Mouse (Mus musculus) olfactory bulb, adult 2 months (tissue): ENCODE measurements around the gene St6galnac3. TPM values are rescaled to one million over a fixed set of nuclear protein-coding genes. Genes with fewer than 3 reads are reported as not detected.

Source experiments
- H3K27ac ChIP-seq: fragments of 200-500 bp; 2 replicates; pipeline ENCODE4 v1.5.1; 2012; ENCODE audit warnings: low read depth, low read length; ENCODE audit not compliant: insufficient read depth
- H3K4me1 ChIP-seq: fragments of 200-500 bp; 2 replicates; pipeline ENCODE4 v1.6.1; 2012; ENCODE audit warnings: low read length; ENCODE audit not compliant: control insufficient read depth, insufficient read depth
- H3K4me3 ChIP-seq: fragments of 200-500 bp; 2 replicates; pipeline ENCODE4 v1.5.1; 2012; ENCODE audit warnings: mild to moderate bottlenecking, low read depth, low read length, moderate library complexity; ENCODE audit not compliant: insufficient read depth
- CTCF ChIP-seq: fragments of 200-500 bp; IDR thresholded peaks from 2 replicates; pipeline ENCODE4 v1.5.1; 2012; ENCODE audit warnings: low read depth, mild to moderate bottlenecking, low read length, moderate library complexity; ENCODE audit not compliant: insufficient read depth
- POLR2A ChIP-seq: fragments of 200-500 bp; IDR thresholded peaks from 2 replicates; pipeline ENCODE4 v1.6.1; 2012; ENCODE audit warnings: mild to moderate bottlenecking, low read depth, low read length, moderate library complexity; ENCODE audit not compliant: insufficient read depth
- WGBS: fragments of 180-500 bp; shearing (Covaris S2); methylation state at CpG from one replicate; pipeline ENCODE4 v1.1.7; 2018; 5-methylcytosine and 5-hydroxymethylcytosine counted together
- polyA plus RNA-seq: library from polyadenylated mRNA; stranded (reverse); fragments of >200 nt; gene quantifications from 2 replicates; pipeline ENCODE4 v1.2.4, GENCODE M21; 2012; ENCODE audit warnings: low replicate concordance; ENCODE audit not compliant: missing spikeins, insufficient read depth, insufficient read length

St6galnac3 gene
- polyA plus RNA-seq, 1 experiment = not detected

- WGBS = 81% methylated on average over 9 of the region's 9 CpGs
- H3K27ac ChIP-seq = no peak overlapping the region
- no peak overlapping the region for H3K4me3 ChIP-seq
- TF ChIP-seq POLR2A (no peak), CTCF (no peak)
- H3K4me1 ChIP-seq = peaks cover 12% of the 10 kb centered on the region
Observed at GRCm38 (mm10) chr3:153594531-153594930, 130.4 kb downstream of the St6galnac3 start.

GRCm38 (mm10) chr3:153593978-153594377 lies 131.0 kb downstream of the St6galnac3 start:
- Histone ChIP-seq H3K27ac (no peak overlapping the region), H3K4me1 (peaks cover 15% of the 10 kb centered on the region), H3K4me3 (no peak overlapping the region)
- TF ChIP-seq POLR2A = no peak
- TF ChIP-seq CTCF = no peak
- 93% methylated on average over 4 of the region's 4 CpGs for WGBS

GRCm38 (mm10) chr3:153593103-153593502 lies 131.9 kb downstream of the St6galnac3 start:
- H3K4me3 ChIP-seq = no peak overlapping the region
- peaks cover 15% of the 10 kb centered on the region for H3K4me1 ChIP-seq
- H3K27ac ChIP-seq = no peak overlapping the region
- no peak for TF ChIP-seq CTCF
- no peak for TF ChIP-seq POLR2A
- WGBS = 87% methylated on average over 3 of the region's 3 CpGs

GRCm38 (mm10) chr3:153587594-153587993 lies 137.4 kb downstream of the St6galnac3 start:
- WGBS = 82% methylated on average over 1 of the region's 1 CpGs
- H3K27ac ChIP-seq = peak overlapping the region; percentile 54
- no peak for TF ChIP-seq CTCF
- TF ChIP-seq POLR2A = no peak
- peaks cover 29% of the 10 kb centered on the region for H3K4me1 ChIP-seq
- no peak overlapping the region for H3K4me3 ChIP-seq

GRCm38 (mm10) chr3:153584836-153585235 lies 140.1 kb downstream of the St6galnac3 start:
- peak overlapping the region; percentile 40; the same call in 1 of the 2 replicates for H3K27ac ChIP-seq
- H3K4me1 ChIP-seq = peaks cover 31% of the 10 kb centered on the region
- no peak overlapping the region for H3K4me3 ChIP-seq
- TF ChIP-seq CTCF (no peak), POLR2A (no peak)
- whole genome bisulfite sequencing = 49% methylated on average over 3 of the region's 3 CpGs

GRCm38 (mm10) chr3:153582065-153582464 lies 142.9 kb downstream of the St6galnac3 start:
- Histone ChIP-seq H3K4me1 (peaks cover 17% of the 10 kb centered on the region), H3K4me3 (no peak overlapping the region), H3K27ac (peak overlapping the region; percentile 98)
- TF ChIP-seq CTCF (no peak), POLR2A (no peak)
- WGBS = 86% methylated on average over 4 of the region's 4 CpGs

- WGBS = 9% methylated on average over 2 of the region's 2 CpGs
- peaks cover 13% of the 10 kb centered on the region for H3K4me1 ChIP-seq
- H3K4me3 ChIP-seq = no peak overlapping the region
- no peak for TF ChIP-seq CTCF
- no peak for TF ChIP-seq POLR2A
- H3K27ac ChIP-seq = peak overlapping the region; percentile 98
Observed at GRCm38 (mm10) chr3:153580625-153581024, 144.3 kb downstream of the St6galnac3 start.

GRCm38 (mm10) chr3:153580136-153580535 lies 144.8 kb downstream of the St6galnac3 start:
- no peak overlapping the region for H3K4me3 ChIP-seq
- peaks cover 13% of the 10 kb centered on the region for H3K4me1 ChIP-seq
- 51% methylated on average over 3 of the region's 3 CpGs for WGBS
- TF ChIP-seq CTCF (no peak), POLR2A (no peak)
- H3K27ac ChIP-seq = peak overlapping the region; percentile 88

- no peak for TF ChIP-seq POLR2A
- TF ChIP-seq CTCF = no peak
- Histone ChIP-seq H3K27ac (no peak overlapping the region), H3K4me1 (peaks cover 15% of the 10 kb centered on the region), H3K4me3 (no peak overlapping the region)
- 49% methylated on average over 2 of the region's 2 CpGs for WGBS
Observed at GRCm38 (mm10) chr3:153577286-153577685, 147.7 kb downstream of the St6galnac3 start.

- H3K27ac ChIP-seq = peak overlapping the region; percentile 87
- TF ChIP-seq POLR2A = no peak
- no peak for TF ChIP-seq CTCF
- H3K4me1 ChIP-seq = peaks cover 30% of the 10 kb centered on the region
- 62% methylated on average over 11 of the region's 11 CpGs for WGBS
- no peak overlapping the region for H3K4me3 ChIP-seq
Observed at GRCm38 (mm10) chr3:153571152-153571551, 153.8 kb downstream of the St6galnac3 start.
